8 mouse cellular contexts compared by ENCODE assay signal in the genomic region with DNA sequence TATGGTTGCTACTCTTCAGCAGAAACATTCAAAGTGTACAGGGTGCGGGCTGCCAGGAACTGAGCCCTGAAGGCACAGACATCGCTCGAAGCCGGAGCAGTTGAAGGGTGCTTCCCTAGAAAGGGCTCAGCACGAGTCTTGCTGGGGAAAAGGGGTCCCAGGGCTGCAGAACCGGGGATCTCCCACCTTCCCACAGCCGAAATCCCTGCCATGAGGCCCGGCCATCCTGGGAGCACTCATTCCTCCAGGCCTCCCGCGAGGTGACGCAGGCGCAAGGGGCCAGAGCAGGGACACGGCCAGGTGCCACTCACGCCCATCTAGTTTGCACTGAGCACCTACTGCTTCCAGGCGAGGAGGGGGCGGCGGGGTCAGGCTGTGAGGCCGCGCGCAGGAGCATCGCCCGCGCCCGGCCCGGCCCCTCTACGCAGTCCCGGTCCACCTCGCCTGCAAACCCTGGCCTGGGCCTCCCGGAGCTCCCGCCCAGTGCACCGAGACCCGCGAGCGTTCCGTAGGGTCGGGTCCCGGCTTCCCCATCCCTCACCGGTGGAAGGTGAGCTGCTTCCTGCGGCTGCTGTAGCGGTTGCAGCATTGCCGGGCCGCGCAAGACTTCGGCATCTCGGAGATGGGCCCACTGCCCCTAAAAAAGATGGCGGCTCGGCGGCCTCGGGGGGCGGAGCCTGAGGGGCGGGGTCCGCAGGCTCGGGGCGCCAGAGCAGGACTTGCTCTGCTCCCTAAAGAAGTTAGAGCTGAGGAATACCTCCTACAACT. TPM values are rescaled to one million over a fixed set of nuclear protein-coding genes. Genes with fewer than 3 reads are reported as not detected.
DNase-seq lines count a peak whose midpoint lies in the region; ATAC-seq lines count a peak whose summit lies in the region.

A gene (minus strand): TSS at position 656 of the 768 bp plus-strand sequence.

- DNase-seq in NIH3T3 (ENCODE audit: low read depth) = peak; percentile 80
- peak; percentile 80 for DNase-seq in cerebellum, adult 9-10 months
- DNase-seq in frontal cortex, postnatal 36 days (ENCODE audit: low spot score in 2 of 2) = peak; percentile 78 to 80
- DNase-seq in layer of hippocampus, postnatal 36 days = peak; percentile 85
- DNase-seq in lung, postnatal 4 days = peak; percentile 89
- peak; percentile 80 for DNase-seq in retina, postnatal 1 day
- peak; percentile 86 for DNase-seq in urinary bladder, postnatal 14 days (ENCODE audit: low spot score)

- H3K4me2 ChIP-seq in hindbrain, embryonic 13.5 days = peak within 1 kb of the TSS; percentile 89

- H3K4me1 ChIP-seq in hindbrain, embryonic 13.5 days (replicated peaks) = peaks cover 36% of the 10 kb centered on the region

- H3K4me3 ChIP-seq in hindbrain, embryonic 13.5 days = peak within 1 kb of the TSS; percentile 85

- peak within 1 kb of the TSS; percentile 88 for H3K27ac ChIP-seq in hindbrain, embryonic 13.5 days

- H3K36me3 ChIP-seq in hindbrain, embryonic 13.5 days = peaks cover 24% of the 10 kb centered on the region

- no peaks in the 10 kb centered on the region for H3K27me3 ChIP-seq in hindbrain, embryonic 13.5 days

- H3K9me3 ChIP-seq in hindbrain, embryonic 13.5 days = no peaks in the 10 kb centered on the region

- ATAC-seq in hindbrain, embryonic 13.5 days (ENCODE audit: low FRiP score) = peak; percentile 75

- under 1% methylated on average over 53 of the region's 54 CpGs for WGBS in hindbrain, embryonic 13.5 days

- H3K9ac ChIP-seq in hindbrain, embryonic 13.5 days = peak within 1 kb of the TSS; percentile 95

RNA-seq across cellular contexts. Expression of the gene that starts here (rescaled TPM):
- 35.9 and 36.7 TPM in 2 replicates for polyA plus RNA-seq in hindbrain, embryonic 13.5 days (2015; fragmentation: Nextera tagmentation; extraction: Ambion mirVana)
- total RNA-seq in layer of hippocampus, postnatal 36 days (2021) = 10 to 100 TPM; 24.6 to 29.9 TPM

Comparison
In these comparisons a context has a peak if more than half of its experiments do, and no peak if none do; other contexts are left out.
1. Peak in every context shown above with its lines: DNase-seq, ATAC-seq, H3K4me3 ChIP-seq and H3K27ac ChIP-seq.